Mouse (Mus musculus) cortical plate, adult 2 months (tissue): ENCODE measurements at regions not wholly inside any gene's neighbourhood (a gene's known extent, or its start where the extent isn't known, plus 50 kb on each side); places are given as distances from the start of the nearest gene placed in this dataset.
"Not testable (repeated sequence)": the region's sequence is repeated elsewhere in the genome, so short reads cannot be mapped to it uniquely, and the experiment has no call there.

Experiments used
- H3K27ac ChIP-seq: fragments of 200-500 bp; 2 replicates; pipeline ENCODE4 v1.5.1; 2012; ENCODE audit warnings: low read length, control low read depth, inconsistent platforms; ENCODE audit not compliant: insufficient read depth
- H3K4me1 ChIP-seq: fragments of 200-500 bp; 2 replicates; pipeline ENCODE4 v1.6.1; 2011; ENCODE audit warnings: low read length; ENCODE audit not compliant: control insufficient read depth, insufficient read depth
- H3K4me3 ChIP-seq: fragments of 200-500 bp; 2 replicates; pipeline ENCODE4 v1.5.1; 2011; ENCODE audit warnings: mild to moderate bottlenecking, low read length, control low read depth; ENCODE audit not compliant: insufficient read depth
- CTCF ChIP-seq: fragments of 200-500 bp; IDR thresholded peaks from 2 replicates; pipeline ENCODE4 v1.5.1; 2011; ENCODE audit warnings: mild to moderate bottlenecking, control low read depth, low read length; ENCODE audit not compliant: insufficient read depth; ENCODE audit errors: extremely low read depth
- POLR2A ChIP-seq: fragments of 200-500 bp; IDR thresholded peaks from 2 replicates; pipeline ENCODE4 v1.6.1; 2011; ENCODE audit warnings: mild to moderate bottlenecking, low read length, control low read depth; ENCODE audit not compliant: insufficient read depth; ENCODE audit errors: extremely low read depth

- not testable (repeated sequence) for H3K27ac ChIP-seq, H3K4me1 ChIP-seq, H3K4me3 ChIP-seq
These were observed 112.1 kb upstream of the Sipa1l1 start for GRCm38 (mm10) chr12:82056782-82057611.

- Histone ChIP-seq H3K4me1 (peaks cover 2% of the 10 kb centered on the region; the same call in 1 of the 2 replicates), H3K4me3 (no peak overlapping the region), H3K27ac (no peak overlapping the region)
- TF ChIP-seq POLR2A (no peak), CTCF (no peak)
These were observed 104.1 kb upstream of the Sipa1l1 start for GRCm38 (mm10) chr12:82064986-82065385.

GRCm38 (mm10) chr12:82066860-82067259, 102.3 kb upstream of the Sipa1l1 start:
- no peak for TF ChIP-seq POLR2A
- no peak for TF ChIP-seq CTCF
- Histone ChIP-seq H3K27ac (no peak overlapping the region), H3K4me1 (peaks cover 2% of the 10 kb centered on the region; the same call in 1 of the 2 replicates)

GRCm38 (mm10) chr12:82069621-82070020, 99.5 kb upstream of the Sipa1l1 start:
- Histone ChIP-seq H3K4me3 (peak overlapping the region; percentile 15), H3K4me1 (peaks cover 9% of the 10 kb centered on the region), H3K27ac (peak overlapping the region; percentile 57)
- TF ChIP-seq POLR2A (no peak), CTCF (no peak)

More at GRCm38 (mm10) chr12:82066860-82067259, 102.3 kb upstream of the Sipa1l1 start:
- no peak overlapping the region for H3K4me3 ChIP-seq

- TF ChIP-seq POLR2A (peak; percentile 77), CTCF (no peak)
- Histone ChIP-seq H3K4me3 (no peak overlapping the region), H3K4me1 (peaks cover 17% of the 10 kb centered on the region), H3K27ac (peak overlapping the region; percentile 48)
These were observed 96.2 kb upstream of the Sipa1l1 start for GRCm38 (mm10) chr12:82072810-82073465.

- TF ChIP-seq POLR2A = 0 out of 2 replicates have a peak, but pooled peaks have one; percentile 29
- TF ChIP-seq CTCF = no peak
- Histone ChIP-seq H3K4me1 (peaks cover 25% of the 10 kb centered on the region), H3K4me3 (no peak overlapping the region), H3K27ac (peak overlapping the region; percentile 85)
These were observed 93.5 kb upstream of the Sipa1l1 start for GRCm38 (mm10) chr12:82075479-82076221.

GRCm38 (mm10) chr12:82076766-82077165, 92.4 kb upstream of the Sipa1l1 start:
- TF ChIP-seq POLR2A = no peak
- TF ChIP-seq CTCF = no peak
- H3K27ac ChIP-seq = peak overlapping the region; percentile 49
- no peak overlapping the region for H3K4me3 ChIP-seq
- peaks cover 28% of the 10 kb centered on the region for H3K4me1 ChIP-seq

GRCm38 (mm10) chr12:82077945-82078344, 91.2 kb upstream of the Sipa1l1 start:
- no peak overlapping the region for H3K4me3 ChIP-seq
- no peak for TF ChIP-seq CTCF
- no peak for TF ChIP-seq POLR2A
- H3K27ac ChIP-seq = peak overlapping the region; percentile 89
- H3K4me1 ChIP-seq = peaks cover 24% of the 10 kb centered on the region

GRCm38 (mm10) chr12:82078740-82079139, 90.4 kb upstream of the Sipa1l1 start:
- Histone ChIP-seq H3K27ac (peak overlapping the region; percentile 91; the same call in 1 of the 2 replicates), H3K4me3 (no peak overlapping the region), H3K4me1 (peaks cover 22% of the 10 kb centered on the region)
- TF ChIP-seq POLR2A (no peak), CTCF (no peak)
